Mouse (Mus musculus) hindbrain, embryonic 15.5 days (tissue): ENCODE results near the gene Nap1l1. TPM values are rescaled to one million over a fixed set of nuclear protein-coding genes. Genes with fewer than 3 reads are reported as not detected.

Source experiments
- ATAC-seq: fragments of 200-750 bp; cut with Nextera tagmentation; 2 replicates; pipeline ENCODE4 v1.8.0; 2017; ENCODE audit warnings: low read depth, moderate number of reproducible peaks, moderate TSS enrichment; ENCODE audit not compliant: low FRiP score
- H3K27ac ChIP-seq: fragments of 300-500 bp; sonication (generic); replicated peaks from 2 replicates; pipeline ENCODE4 v1.5.1; 2015; ENCODE audit warnings: mild to moderate bottlenecking, inconsistent platforms
- H3K27me3 ChIP-seq: fragments of 300-500 bp; sonication (generic); 2 replicates; pipeline ENCODE4 v1.6.1; 2015; ENCODE audit warnings: control low read depth, inconsistent platforms
- H3K36me3 ChIP-seq: fragments of 300-500 bp; sonication (generic); 2 replicates; pipeline ENCODE4 v1.6.1; 2015; ENCODE audit warnings: control low read depth, inconsistent platforms
- H3K4me1 ChIP-seq: fragments of 300-500 bp; sonication (generic); replicated peaks from 2 replicates; pipeline ENCODE4 v1.6.1; 2015; ENCODE audit warnings: control low read depth, inconsistent platforms
- H3K4me2 ChIP-seq: fragments of 300-500 bp; sonication (generic); 2 replicates; pipeline ENCODE4 v1.6.1; 2015; ENCODE audit warnings: moderate library complexity, mild to moderate bottlenecking, inconsistent platforms
- H3K4me3 ChIP-seq: fragments of 300-500 bp; sonication (generic); 2 replicates; pipeline ENCODE4 v1.5.1; 2015; ENCODE audit warnings: mild to moderate bottlenecking, inconsistent platforms
- H3K9ac ChIP-seq: fragments of 300-500 bp; sonication (generic); 2 replicates; pipeline ENCODE4 v1.6.1; 2015; ENCODE audit warnings: inconsistent platforms
- H3K9me3 ChIP-seq: fragments of 300-500 bp; sonication (generic); 2 replicates; pipeline ENCODE4 v1.6.1; 2016; ENCODE audit warnings: control low read depth, inconsistent platforms
- WGBS: fragments of 180-500 bp; shearing (Covaris S2); methylation state at CpG from one replicate; pipeline ENCODE4 v1.1.7; 2015; 5-methylcytosine and 5-hydroxymethylcytosine counted together
- polyA plus RNA-seq: library from polyadenylated mRNA; unstranded; fragments of >200 nt; fragmentation: Nextera tagmentation; extraction: Ambion mirVana; gene quantifications from 2 replicates; pipeline ENCODE4 v1.2.1, GENCODE M21; 2015

Gene Nap1l1
- polyA plus RNA-seq, 1 experiment from 2014 or later = 164 TPM

DNA sequence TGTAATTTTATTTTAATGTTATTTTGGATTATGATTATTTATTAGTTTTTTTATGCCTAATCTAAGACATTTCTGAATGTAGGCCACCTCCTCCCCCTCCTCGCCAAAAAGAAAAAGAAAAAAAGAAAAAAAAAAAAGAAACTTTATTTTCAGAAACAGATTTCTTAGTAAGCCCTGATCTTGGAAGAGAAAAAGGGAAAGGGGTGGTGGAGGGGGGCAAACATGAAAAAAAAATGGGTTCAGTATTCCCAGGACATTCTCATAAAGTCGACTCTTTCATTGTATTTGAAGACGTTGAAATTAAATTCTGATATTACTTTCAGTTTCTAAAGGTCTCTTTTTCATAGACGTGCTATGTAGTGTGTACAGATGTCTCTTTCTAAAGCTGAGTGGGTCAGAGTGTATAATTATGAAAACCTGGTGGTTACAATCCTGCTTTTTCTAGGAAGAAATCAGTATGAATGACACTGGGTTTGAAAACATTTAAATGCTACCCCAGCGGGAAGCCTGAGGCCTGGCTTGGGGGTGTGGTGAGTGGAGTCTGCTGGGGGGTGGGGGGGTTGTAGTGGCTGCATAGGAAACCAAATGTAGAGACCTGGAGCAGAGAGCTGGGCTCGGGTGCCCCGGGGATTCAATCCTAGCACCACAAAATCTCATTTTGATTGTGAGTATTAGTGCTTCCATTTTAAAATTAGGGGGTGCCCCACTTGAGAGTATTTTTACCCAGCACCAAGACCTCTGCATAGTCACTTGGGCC lies 35.5 kb downstream of the Nap1l1 start:
- H3K9ac ChIP-seq = peak overlapping the region; percentile 98
- WGBS = 8% methylated on average over 7 of the region's 7 CpGs
- H3K27me3 ChIP-seq = no peaks in the 10 kb centered on the region
- H3K4me3 ChIP-seq = peak overlapping the region; percentile 86
- no peaks in the 10 kb centered on the region for H3K9me3 ChIP-seq
- peak overlapping the region; percentile 96 for H3K4me2 ChIP-seq
- H3K36me3 ChIP-seq = no peaks in the 10 kb centered on the region
- H3K27ac ChIP-seq = peak overlapping the region; percentile 94
- peaks cover 38% of the 10 kb centered on the region for H3K4me1 ChIP-seq
- no peak for ATAC-seq

DNA sequence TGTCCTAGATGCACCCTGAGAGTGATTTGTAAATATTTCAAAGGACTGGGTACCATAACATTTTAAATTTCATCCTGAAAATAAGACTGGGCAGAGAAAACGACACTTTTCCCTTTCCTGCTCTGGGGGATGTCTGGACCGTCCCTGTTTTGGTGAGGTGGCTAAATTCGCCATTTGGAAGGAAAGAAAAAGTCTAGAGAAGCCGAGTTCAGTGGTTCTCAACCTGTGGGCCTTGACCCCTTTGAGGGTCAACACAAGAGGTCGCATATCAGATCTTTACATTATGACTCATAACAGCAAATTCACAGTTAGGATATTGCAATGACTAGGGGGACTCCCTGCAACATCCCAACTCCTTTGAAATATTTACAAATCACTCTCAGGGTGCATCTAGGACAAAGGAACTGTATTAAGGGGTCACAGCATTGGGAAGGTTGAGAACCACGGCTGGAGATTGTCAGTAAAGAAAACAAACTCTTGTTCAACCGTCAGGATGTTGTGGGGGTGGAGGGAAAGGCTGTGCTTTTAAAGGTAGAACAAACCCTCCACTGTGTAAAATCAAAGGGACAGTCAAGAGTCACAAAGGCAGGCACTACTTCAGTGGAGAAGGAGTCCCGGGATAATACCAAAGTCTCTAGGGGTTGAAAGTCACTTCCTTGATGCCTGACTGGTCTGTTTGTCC lies 36.2 kb downstream of the Nap1l1 start:
- peak overlapping the region; percentile 96 for H3K4me2 ChIP-seq
- no peak for ATAC-seq
- WGBS = 29% methylated on average over 8 of the region's 8 CpGs
- H3K4me3 ChIP-seq = peak overlapping the region; percentile 86
- H3K4me1 ChIP-seq = peaks cover 38% of the 10 kb centered on the region
- peak overlapping the region; percentile 98 for H3K9ac ChIP-seq
- no peaks in the 10 kb centered on the region for H3K27me3 ChIP-seq
- H3K9me3 ChIP-seq = no peaks in the 10 kb centered on the region
- H3K27ac ChIP-seq = peak overlapping the region; percentile 74
- H3K36me3 ChIP-seq = no peaks in the 10 kb centered on the region

DNA sequence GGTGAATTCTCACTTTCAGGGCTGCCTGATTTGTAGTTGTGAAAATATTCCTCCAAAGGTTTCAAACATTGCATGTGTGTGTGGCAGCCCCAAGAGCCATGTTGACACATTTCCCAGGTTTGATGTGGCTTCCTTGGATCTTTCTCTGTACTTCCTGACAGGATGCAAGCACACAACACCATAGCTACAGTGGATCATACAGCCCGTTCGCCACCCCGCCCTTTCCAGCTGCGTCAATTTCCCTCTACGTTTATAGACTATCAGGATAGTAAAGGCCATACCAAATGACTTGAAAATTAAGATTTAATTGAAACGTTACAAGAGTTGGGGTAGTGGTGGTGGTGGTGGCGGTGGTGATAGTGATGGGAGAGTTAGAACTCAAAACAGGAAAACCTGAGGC lies 37.0 kb downstream of the Nap1l1 start:
- Histone ChIP-seq H3K27ac (peak overlapping the region; percentile 74), H3K4me2 (peak overlapping the region; percentile 96), H3K9ac (no peak overlapping the region)

DNA sequence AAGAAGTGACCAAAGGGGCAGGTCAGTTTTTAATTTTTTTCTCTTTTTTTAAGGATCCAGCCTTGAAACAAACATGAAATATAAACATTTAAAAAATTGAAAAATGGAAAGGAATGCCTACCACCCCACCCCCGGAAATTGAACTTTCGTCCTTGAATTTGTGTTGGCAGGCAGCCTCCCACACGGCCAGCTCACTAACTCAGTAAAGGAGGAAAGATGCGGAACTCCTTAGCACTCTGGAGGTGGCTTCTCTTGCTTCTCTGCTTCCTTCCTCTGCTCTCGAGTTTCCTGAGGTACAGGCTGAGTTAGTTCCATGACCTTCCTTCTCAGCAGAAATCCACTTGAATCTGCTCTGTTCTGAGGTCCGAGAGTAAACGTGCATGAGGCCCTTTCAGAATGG lies 37.8 kb downstream of the Nap1l1 start:
- 50% methylated on average over 7 of the region's 7 CpGs for WGBS
- no peak for ATAC-seq

More for the DNA sequence above, 37.0 kb downstream of the Nap1l1 start:
- Histone ChIP-seq H3K36me3 (no peaks in the 10 kb centered on the region), H3K27me3 (no peaks in the 10 kb centered on the region), H3K4me3 (peak overlapping the region; percentile 86), H3K9me3 (no peaks in the 10 kb centered on the region), H3K4me1 (peaks cover 38% of the 10 kb centered on the region)
- ATAC-seq = no peak
- WGBS = 71% methylated on average over 7 of the region's 7 CpGs

DNA sequence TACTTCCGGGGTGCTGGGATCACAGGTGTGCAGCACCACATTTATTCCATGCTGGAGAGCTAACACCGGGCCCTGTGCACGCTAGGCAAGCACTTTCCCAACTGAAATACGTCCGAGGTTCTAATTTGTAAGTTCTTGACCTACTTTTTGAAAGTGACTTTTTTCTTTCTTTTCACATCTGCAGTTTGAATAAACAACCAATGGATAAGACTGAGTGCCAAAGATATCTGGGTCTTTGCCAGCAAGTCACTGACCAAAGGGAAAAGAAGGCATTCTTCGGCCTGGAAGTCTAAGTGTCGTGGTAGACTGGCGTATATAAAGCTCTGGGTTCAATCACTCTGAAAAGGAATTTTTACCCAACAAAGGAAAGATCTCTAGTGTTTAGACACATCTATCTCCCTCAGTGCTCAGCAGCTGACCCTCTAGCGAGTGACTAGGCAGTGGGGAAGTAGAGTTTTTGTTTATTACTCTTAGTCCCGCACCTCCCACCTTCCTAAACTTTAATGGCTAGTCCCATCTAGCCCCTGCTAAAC lies 39.1 kb downstream of the Nap1l1 start:
- Histone ChIP-seq H3K9ac (no peak overlapping the region), H3K4me3 (no peak overlapping the region), H3K27me3 (no peaks in the 10 kb centered on the region), H3K36me3 (no peaks in the 10 kb centered on the region), H3K4me2 (no peak overlapping the region), H3K27ac (no peak overlapping the region), H3K4me1 (peaks cover 29% of the 10 kb centered on the region), H3K9me3 (no peaks in the 10 kb centered on the region)
- WGBS = 71% methylated on average over 10 of the region's 10 CpGs
- no peak for ATAC-seq

More for the DNA sequence above, 37.8 kb downstream of the Nap1l1 start:
- no peaks in the 10 kb centered on the region for H3K9me3 ChIP-seq
- H3K4me2 ChIP-seq = no peak overlapping the region
- H3K36me3 ChIP-seq = no peaks in the 10 kb centered on the region
- H3K27me3 ChIP-seq = no peaks in the 10 kb centered on the region
- H3K4me1 ChIP-seq = peaks cover 31% of the 10 kb centered on the region
- no peak overlapping the region for H3K9ac ChIP-seq
- no peak overlapping the region for H3K4me3 ChIP-seq
- no peak overlapping the region for H3K27ac ChIP-seq

DNA sequence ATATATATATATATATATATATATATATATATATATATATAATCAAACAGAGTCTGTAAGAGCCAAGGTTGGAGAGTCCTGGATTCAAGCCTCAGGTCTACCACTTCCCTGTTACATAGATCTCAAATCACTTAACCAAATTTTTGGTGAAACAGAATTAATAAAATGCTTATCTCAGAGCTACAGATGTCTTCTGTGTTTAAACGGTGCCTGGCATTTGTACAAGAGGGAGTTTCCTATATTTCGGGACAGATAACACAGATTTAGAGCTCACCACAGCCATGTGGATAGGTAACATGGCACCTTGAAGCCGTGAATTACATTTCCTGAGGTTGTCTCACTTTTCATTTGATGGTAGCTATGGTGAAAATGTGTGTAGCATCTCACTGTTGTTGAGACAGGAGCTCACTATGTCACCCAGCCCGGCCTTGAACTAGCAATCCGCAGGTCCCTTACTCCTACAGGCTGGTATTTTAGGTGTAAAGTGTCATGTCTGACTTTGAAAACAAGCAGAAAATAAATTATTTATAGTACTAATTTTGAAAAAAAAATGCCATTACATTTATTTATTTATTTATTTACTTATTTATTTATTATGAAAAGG lies 41.4 kb downstream of the Nap1l1 start:
- Histone ChIP-seq H3K27me3 (no peaks in the 10 kb centered on the region), H3K4me2 (no peak overlapping the region), H3K4me3 (no peak overlapping the region), H3K27ac (no peak overlapping the region), H3K4me1 (peaks cover 13% of the 10 kb centered on the region), H3K36me3 (no peaks in the 10 kb centered on the region), H3K9me3 (no peaks in the 10 kb centered on the region), H3K9ac (no peak overlapping the region)
- ATAC-seq = no peak
- 94% methylated on average over 5 of the region's 5 CpGs for WGBS

DNA sequence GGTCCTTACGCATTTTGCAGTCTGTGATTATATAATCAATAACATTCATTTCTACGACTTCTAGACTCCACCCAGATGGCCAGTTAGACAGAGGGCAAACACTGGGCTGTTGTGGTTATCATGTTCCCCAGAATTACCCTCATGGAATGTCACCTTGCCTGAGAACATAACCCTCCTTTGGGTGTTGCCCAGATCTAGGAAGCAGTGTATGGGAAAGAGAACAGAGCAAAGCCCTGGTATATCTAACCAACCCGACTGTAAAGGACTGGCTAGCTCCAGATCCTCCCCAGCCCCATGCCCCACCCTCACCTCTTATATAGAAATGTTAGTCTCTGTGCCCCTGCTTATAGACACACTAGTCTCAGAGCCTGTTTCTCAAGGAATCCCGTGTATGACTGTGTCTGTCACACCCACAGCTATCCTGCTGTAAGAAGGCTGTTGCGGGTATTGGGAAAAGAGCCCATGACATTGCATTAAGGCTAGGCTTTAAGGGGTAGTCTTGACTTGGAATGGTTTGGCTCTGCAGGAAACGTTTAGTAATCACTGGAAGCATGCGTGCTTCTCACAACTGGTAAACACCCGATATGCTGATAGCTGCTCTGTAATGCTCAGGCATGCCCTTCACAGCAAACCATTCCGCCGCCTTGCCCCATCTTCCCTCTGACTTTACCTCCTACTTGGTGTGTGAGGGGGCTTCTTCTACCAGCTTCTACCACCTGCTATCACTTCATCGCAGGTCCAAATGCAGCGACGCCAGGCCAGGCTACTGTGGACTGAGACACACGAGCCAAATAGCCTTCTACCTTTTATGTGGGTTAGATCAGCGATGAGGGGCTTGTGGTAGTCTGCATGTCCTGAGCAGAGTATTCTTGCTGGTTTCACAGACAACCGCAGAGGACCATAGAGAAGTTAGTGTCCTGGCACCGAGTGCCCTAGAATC lies 42.3 kb downstream of the Nap1l1 start:
- no peak overlapping the region for H3K9ac ChIP-seq
- H3K4me3 ChIP-seq = no peak overlapping the region
- no peaks in the 10 kb centered on the region for H3K9me3 ChIP-seq
- ATAC-seq = no peak
- no peaks in the 10 kb centered on the region for H3K27me3 ChIP-seq
- WGBS = 89% methylated on average over 17 of the region's 17 CpGs
- H3K27ac ChIP-seq = no peak overlapping the region
- H3K4me1 ChIP-seq = peaks cover 15% of the 10 kb centered on the region
- no peak overlapping the region for H3K4me2 ChIP-seq
- no peaks in the 10 kb centered on the region for H3K36me3 ChIP-seq

DNA sequence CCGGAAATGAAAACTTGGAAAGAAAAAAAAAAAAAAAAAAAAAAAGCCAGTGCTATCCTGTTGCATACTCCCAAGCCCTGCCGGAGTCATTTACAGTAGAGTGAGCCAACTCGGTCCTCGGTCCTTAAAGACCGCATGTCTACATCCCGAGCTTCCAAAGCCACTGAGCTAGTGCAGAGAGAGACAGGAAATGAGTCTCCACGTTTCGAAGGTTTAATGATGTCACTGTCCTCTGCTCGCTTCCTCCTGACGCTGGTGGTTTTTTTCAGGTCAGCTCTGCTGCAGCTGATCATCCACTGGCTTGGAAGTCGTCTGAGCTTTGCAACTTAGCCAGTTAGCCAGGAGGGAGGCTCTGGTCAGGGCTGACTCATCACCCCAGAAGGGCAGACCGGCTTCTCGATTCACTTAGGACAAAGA lies 43.2 kb downstream of the Nap1l1 start:
- no peak for ATAC-seq
- no peaks in the 10 kb centered on the region for H3K36me3 ChIP-seq

DNA sequence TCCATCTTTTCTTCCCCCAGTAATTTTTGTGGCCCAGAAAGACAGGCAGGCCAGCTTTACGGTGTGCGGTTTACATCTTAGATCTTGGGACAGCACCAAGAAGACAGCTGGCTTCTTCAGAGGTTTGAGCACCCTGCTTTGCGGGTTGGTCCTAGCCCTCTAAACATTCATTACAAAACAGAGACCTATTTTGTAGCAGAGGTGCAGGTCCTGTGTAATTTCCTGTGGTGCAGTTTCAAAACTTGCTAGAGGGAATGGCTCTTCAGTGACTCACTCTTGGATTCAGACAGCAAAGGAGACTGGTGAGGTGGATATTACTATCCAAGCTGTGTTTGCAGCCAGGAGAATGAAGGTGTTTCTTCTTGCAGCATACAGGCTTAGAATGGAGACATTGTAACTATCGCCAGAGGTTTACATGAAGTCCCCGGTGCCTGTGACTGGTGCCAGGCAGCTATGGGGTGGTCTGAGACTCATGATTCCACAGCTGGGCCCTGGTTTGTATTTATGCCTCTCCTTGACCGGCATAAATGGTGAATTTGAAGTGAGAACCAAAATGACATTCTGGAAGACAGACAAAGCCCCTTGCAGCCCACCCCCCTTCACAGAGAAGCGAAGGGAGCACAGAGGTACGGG lies 43.9 kb downstream of the Nap1l1 start:
- H3K9me3 ChIP-seq = no peaks in the 10 kb centered on the region
- H3K4me1 ChIP-seq = peaks cover 19% of the 10 kb centered on the region
- no peak overlapping the region for H3K4me3 ChIP-seq
- no peak overlapping the region for H3K4me2 ChIP-seq
- WGBS = 84% methylated on average over 8 of the region's 8 CpGs
- no peak overlapping the region for H3K27ac ChIP-seq
- ATAC-seq = no peak
- H3K27me3 ChIP-seq = no peaks in the 10 kb centered on the region
- H3K36me3 ChIP-seq = no peaks in the 10 kb centered on the region
- H3K9ac ChIP-seq = no peak overlapping the region

More for the DNA sequence above, 43.2 kb downstream of the Nap1l1 start:
- no peaks in the 10 kb centered on the region for H3K27me3 ChIP-seq
- no peaks in the 10 kb centered on the region for H3K9me3 ChIP-seq
- H3K27ac ChIP-seq = no peak overlapping the region
- H3K4me1 ChIP-seq = peaks cover 19% of the 10 kb centered on the region
- no peak overlapping the region for H3K4me3 ChIP-seq
- 73% methylated on average over 13 of the region's 13 CpGs for WGBS
- H3K9ac ChIP-seq = no peak overlapping the region
- no peak overlapping the region for H3K4me2 ChIP-seq

DNA sequence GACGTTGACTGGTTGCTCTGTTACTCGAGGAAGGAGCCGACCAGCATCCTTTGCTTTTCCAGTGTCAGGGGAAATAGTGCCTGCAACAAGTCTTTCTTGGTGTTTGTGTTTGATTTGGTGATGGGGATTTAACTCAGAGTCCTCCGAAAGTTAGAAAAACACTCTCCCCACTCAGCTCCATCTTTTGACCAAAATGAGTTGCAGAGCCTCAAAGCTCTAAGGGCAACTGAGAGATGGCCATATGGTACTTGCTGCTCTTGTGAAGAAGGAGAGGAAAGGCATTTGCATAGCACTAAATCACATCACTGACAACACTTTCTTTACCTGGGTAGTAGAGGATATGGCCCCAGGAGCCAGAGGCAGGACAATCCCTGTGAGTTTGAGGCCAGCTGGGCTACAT lies 45.3 kb downstream of the Nap1l1 start:
- Histone ChIP-seq H3K9me3 (no peaks in the 10 kb centered on the region), H3K4me3 (no peak overlapping the region), H3K36me3 (no peaks in the 10 kb centered on the region), H3K4me1 (peaks cover 14% of the 10 kb centered on the region), H3K9ac (no peak overlapping the region), H3K27me3 (no peaks in the 10 kb centered on the region), H3K4me2 (no peak overlapping the region), H3K27ac (no peak overlapping the region)
- no peak for ATAC-seq
- 87% methylated on average over 4 of the region's 4 CpGs for WGBS
